Mouse (Mus musculus): ENCODE data around the gene Kcnip3. TPM values are rescaled to one million over a fixed set of nuclear protein-coding genes. Genes with fewer than 3 reads are reported as not detected.

Kcnip3 gene
- polyA plus RNA-seq, 1 experiment from 2014 or later: 5.6 TPM

DNA sequence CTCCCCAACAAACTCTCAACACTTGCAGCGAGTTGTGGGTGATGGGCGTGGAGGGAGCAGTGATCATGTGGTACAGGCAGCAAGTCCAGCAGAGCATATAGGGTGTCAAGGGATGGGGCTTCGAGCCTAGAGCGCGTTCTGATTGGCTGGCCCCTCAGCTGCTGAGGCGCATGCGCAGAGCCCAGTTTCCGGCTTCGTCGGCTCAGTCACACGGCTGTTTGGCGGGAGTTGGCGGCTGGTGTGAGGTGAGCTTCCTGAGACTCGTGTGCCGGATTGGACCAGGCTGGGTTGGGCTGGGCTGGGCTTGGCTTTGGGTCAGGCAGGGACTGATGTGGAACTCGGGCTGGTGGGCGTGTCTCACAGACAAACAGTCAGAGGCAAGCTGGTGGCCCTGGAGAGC, 96.9 kb downstream of the Kcnip3 start, which contains the start of gene Gpat2:
Gpat2 (plus strand) TSS at position 223 of the 400 bp plus-strand sequence.
- no peak for DNase-seq (ENCODE audit: low spot score)
- Histone ChIP-seq H3K9ac (ENCODE audit: low read depth, low read length) (no peak within 1 kb of the TSS), H3K27ac (replicated peaks; ENCODE audit: low read depth, low read length) (no peak within 1 kb of the TSS), H3K4me2 (ENCODE audit: low read depth, low read length) (no peak within 1 kb of the TSS), H3K4me1 (ENCODE audit: control insufficient read depth, insufficient read depth, low read length) (no peaks in the 10 kb centered on the region), H3K9me3 (ENCODE audit: control insufficient read depth, low read length) (no peaks in the 10 kb centered on the region), H3K27me3 (replicated peaks; ENCODE audit: control insufficient read depth, insufficient read depth, low read length) (no peaks in the 10 kb centered on the region), H3K36me3 (ENCODE audit: control insufficient read depth, insufficient read depth, low read length) (no peaks in the 10 kb centered on the region), H3K4me3 (ENCODE audit: low read depth, low read length) (no peak within 1 kb of the TSS)
- ATAC-seq (ENCODE audit: low read depth): no peak
- WGBS: 91% methylated on average over 15 of the region's 17 CpGs

- Histone ChIP-seq H3K36me3 (ENCODE audit: control insufficient read depth, insufficient read depth, low read length) (no peaks in the 10 kb centered on the region), H3K9ac (ENCODE audit: low read depth, low read length) (no peak overlapping the region), H3K27me3 (replicated peaks; ENCODE audit: control insufficient read depth, insufficient read depth, low read length) (no peaks in the 10 kb centered on the region), H3K4me2 (ENCODE audit: low read depth, low read length) (no peak overlapping the region), H3K4me3 (ENCODE audit: low read depth, low read length) (no peak overlapping the region), H3K27ac (replicated peaks; ENCODE audit: low read depth, low read length) (no peak overlapping the region), H3K4me1 (ENCODE audit: control insufficient read depth, insufficient read depth, low read length) (no peaks in the 10 kb centered on the region), H3K9me3 (ENCODE audit: control insufficient read depth, low read length) (no peaks in the 10 kb centered on the region)
- 66% methylated on average over 10 of the region's 10 CpGs for WGBS
- no peak for DNase-seq (ENCODE audit: low spot score)
- no peak for ATAC-seq (ENCODE audit: low read depth)
These were observed 103.5 kb downstream of the Kcnip3 start for GRCm38 (mm10) chr2:127418266-127418970.

GRCm38 (mm10) chr2:127416706-127417105, 105.2 kb downstream of the Kcnip3 start:
- Histone ChIP-seq H3K9me3 (ENCODE audit: control insufficient read depth, low read length) (no peaks in the 10 kb centered on the region), H3K4me1 (ENCODE audit: control insufficient read depth, insufficient read depth, low read length) (no peaks in the 10 kb centered on the region), H3K4me2 (ENCODE audit: low read depth, low read length) (no peak overlapping the region), H3K27ac (replicated peaks; ENCODE audit: low read depth, low read length) (no peak overlapping the region), H3K4me3 (ENCODE audit: low read depth, low read length) (no peak overlapping the region), H3K27me3 (replicated peaks; ENCODE audit: control insufficient read depth, insufficient read depth, low read length) (no peaks in the 10 kb centered on the region), H3K9ac (ENCODE audit: low read depth, low read length) (no peak overlapping the region), H3K36me3 (ENCODE audit: control insufficient read depth, insufficient read depth, low read length) (no peaks in the 10 kb centered on the region)
- DNase-seq (ENCODE audit: low spot score) (no peak), ATAC-seq (ENCODE audit: low read depth) (no peak)
- WGBS: 51% methylated on average over 3 of the region's 3 CpGs

DNA sequence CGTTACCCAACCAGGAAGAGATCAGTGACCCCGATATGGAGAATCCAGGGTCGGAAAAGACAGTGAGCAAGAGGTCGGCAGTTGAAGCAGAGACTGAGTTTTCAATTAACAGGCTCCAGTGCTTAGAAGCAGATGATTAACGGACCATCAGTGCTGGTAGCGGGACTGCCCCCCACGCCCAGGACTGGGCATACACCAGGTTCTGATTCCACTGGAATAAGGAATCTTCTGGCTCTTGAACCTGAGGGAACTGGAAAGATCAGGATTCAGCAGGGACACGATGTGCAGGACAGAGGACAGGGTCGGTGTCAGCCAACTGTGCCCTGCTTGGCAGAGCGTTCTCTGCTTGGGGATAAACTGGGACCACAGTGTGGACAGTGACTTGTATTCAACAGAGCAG, 106.1 kb downstream of the Kcnip3 start:
- no peak for ATAC-seq (ENCODE audit: low read depth)
- Histone ChIP-seq H3K27me3 (replicated peaks; ENCODE audit: control insufficient read depth, insufficient read depth, low read length) (no peaks in the 10 kb centered on the region), H3K9ac (ENCODE audit: low read depth, low read length) (no peak overlapping the region), H3K27ac (replicated peaks; ENCODE audit: low read depth, low read length) (no peak overlapping the region), H3K4me3 (ENCODE audit: low read depth, low read length) (no peak overlapping the region), H3K4me1 (ENCODE audit: control insufficient read depth, insufficient read depth, low read length) (no peaks in the 10 kb centered on the region), H3K4me2 (ENCODE audit: low read depth, low read length) (no peak overlapping the region), H3K9me3 (ENCODE audit: control insufficient read depth, low read length) (no peaks in the 10 kb centered on the region), H3K36me3 (ENCODE audit: control insufficient read depth, insufficient read depth, low read length) (no peaks in the 10 kb centered on the region)
- 69% methylated on average over 10 of the region's 10 CpGs for WGBS
- DNase-seq (ENCODE audit: low spot score): no peak

GRCm38 (mm10) chr2:127411126-127411525, 110.8 kb downstream of the Kcnip3 start:
- H3K27me3 ChIP-seq (replicated peaks; ENCODE audit: control insufficient read depth, insufficient read depth, low read length): no peaks in the 10 kb centered on the region
- ATAC-seq (ENCODE audit: low read depth) (no peak), DNase-seq (ENCODE audit: low spot score) (no peak)
- no peak overlapping the region for H3K9ac ChIP-seq (ENCODE audit: low read depth, low read length)
- H3K4me2 ChIP-seq (ENCODE audit: low read depth, low read length): no peak overlapping the region
- 78% methylated on average over 6 of the region's 6 CpGs for WGBS
- H3K9me3 ChIP-seq (ENCODE audit: control insufficient read depth, low read length): no peaks in the 10 kb centered on the region
- no peaks in the 10 kb centered on the region for H3K36me3 ChIP-seq (ENCODE audit: control insufficient read depth, insufficient read depth, low read length)
- no peak overlapping the region for H3K27ac ChIP-seq (replicated peaks; ENCODE audit: low read depth, low read length)
- no peaks in the 10 kb centered on the region for H3K4me1 ChIP-seq (ENCODE audit: control insufficient read depth, insufficient read depth, low read length)
- no peak overlapping the region for H3K4me3 ChIP-seq (ENCODE audit: low read depth, low read length)

Other genes starting within 250 kb of the Kcnip3 start
- gene Dusp2, start 185.9 kb downstream of the Kcnip3 start, polyA plus RNA-seq (2014; fragmentation: Nextera tagmentation; extraction: Ambion mirVana): 7.1 and 7.4 TPM in 2 replicates
- 0.09 and 0.14 TPM in 2 replicates for gene Astl, start 183.5 kb downstream of the Kcnip3 start, polyA plus RNA-seq (2014; fragmentation: Nextera tagmentation; extraction: Ambion mirVana)
- 0.51 and 0.72 TPM in 2 replicates for gene Adra2b, start 158.9 kb downstream of the Kcnip3 start, polyA plus RNA-seq (2014; fragmentation: Nextera tagmentation; extraction: Ambion mirVana)
- gene Gpat2, start 96.9 kb downstream of the Kcnip3 start, polyA plus RNA-seq (2014; fragmentation: Nextera tagmentation; extraction: Ambion mirVana): 0.26 and 0.39 TPM in 2 replicates
- 16.6 and 19.3 TPM in 2 replicates for gene Fahd2a, start 77.5 kb downstream of the Kcnip3 start, polyA plus RNA-seq (2014; fragmentation: Nextera tagmentation; extraction: Ambion mirVana)
- gene Prom2, start 19.4 kb upstream of the Kcnip3 start, polyA plus RNA-seq (2014; fragmentation: Nextera tagmentation; extraction: Ambion mirVana): 3.3 and 4.1 TPM in 2 replicates
- gene Zfp661, start 65.0 kb upstream of the Kcnip3 start, polyA plus RNA-seq (2014; fragmentation: Nextera tagmentation; extraction: Ambion mirVana): 4.0 and 5.1 TPM in 2 replicates
- 109 and 113 TPM in 2 replicates for gene Mrps5, start 65.1 kb upstream of the Kcnip3 start, polyA plus RNA-seq (2014; fragmentation: Nextera tagmentation; extraction: Ambion mirVana)
- 9.4 and 33.6 TPM in 2 replicates for gene Mal, start 134.6 kb upstream of the Kcnip3 start, polyA plus RNA-seq (2014; fragmentation: Nextera tagmentation; extraction: Ambion mirVana)
- gene Mall, start 207.8 kb upstream of the Kcnip3 start, polyA plus RNA-seq (2014; fragmentation: Nextera tagmentation; extraction: Ambion mirVana): 14.0 and 17.8 TPM in 2 replicates

Measured in embryonic facial prominence, embryonic 14.5 days (tissue).